Mouse (Mus musculus): ENCODE results near the gene Tsc2.

- TF ChIP-seq CTCF (IDR thresholded peaks at IDR 0.05; ENCODE audit: insufficient read depth, low read length) (no peak), POLR2A (IDR thresholded peaks at IDR 0.05; ENCODE audit: borderline replicate concordance, extremely low read depth, low read depth, low read length) (no peak)
Measured at GRCm38 (mm10) chr17:24641944-24642343, 9.5 kb upstream of the Tsc2 start.

Measured in lung, adult 2 months (tissue).